Mouse (Mus musculus) ES-E14 (cell line): ENCODE measurements around the gene Ppm1g. TPM values are rescaled to one million over a fixed set of nuclear protein-coding genes. Genes with fewer than 3 reads are reported as not detected.

ENCODE experiments used
- DNase-seq: peaks from one replicate; pipeline ENCODE4 v3.0.0-alpha.2; 2013; ENCODE audit warnings: low read depth, low spot score
- H3K27ac ChIP-seq: 2 replicates; pipeline ENCODE4 v1.5.1; 2012; ENCODE audit warnings: low read depth, mild to moderate bottlenecking, low read length, moderate library complexity, mixed read lengths; ENCODE audit not compliant: poor library complexity, insufficient read depth, severe bottlenecking
- H3K36me3 ChIP-seq: 2 replicates; pipeline ENCODE4 v1.6.1; 2012; ENCODE audit warnings: mild to moderate bottlenecking, low read length, moderate library complexity, mixed read lengths; ENCODE audit not compliant: control insufficient read depth, poor library complexity, insufficient read depth, severe bottlenecking
- H3K4me1 ChIP-seq, 2 experiments: fragments of 150-350 bp in 1 of 2; sonication (generic) in 1 of 2; 2 replicates each; pipeline ENCODE4 v1.6.1; 2012; ENCODE audit warnings: low read length in 2 of 2, mild to moderate bottlenecking in 1 of 2, mixed read lengths in 1 of 2; ENCODE audit not compliant: control insufficient read depth in 2 of 2, insufficient read depth in 2 of 2, poor library complexity in 1 of 2
- H3K4me3 ChIP-seq, 2 experiments: fragments of 150-350 bp in 1 of 2; sonication (generic) in 1 of 2; 2 replicates each; pipeline ENCODE4 v1.5.1; 2012; ENCODE audit warnings: low read length in 2 of 2, low read depth in 1 of 2, mild to moderate bottlenecking in 1 of 2, mixed read lengths in 1 of 2; ENCODE audit not compliant: insufficient read depth in 1 of 2, poor library complexity in 1 of 2, severe bottlenecking in 1 of 2
- H3K9ac ChIP-seq: 2 replicates; pipeline ENCODE4 v1.6.1; 2012; ENCODE audit warnings: low read depth, mild to moderate bottlenecking, low read length, mixed read lengths; ENCODE audit not compliant: poor library complexity, insufficient read depth, severe bottlenecking
- H3K9me3 ChIP-seq: fragments of 150-350 bp; sonication (generic); 2 replicates; pipeline ENCODE4 v1.6.1; 2012; ENCODE audit warnings: low read depth, mild to moderate bottlenecking, low read length; ENCODE audit not compliant: control insufficient read depth, insufficient read depth
- CHD2 ChIP-seq: IDR thresholded peaks from 2 replicates; pipeline ENCODE4 v1.6.1; 2014; ENCODE audit warnings: mild to moderate bottlenecking, low read depth, low read length, inconsistent platforms
- HCFC1 ChIP-seq: IDR thresholded peaks from 2 replicates; pipeline ENCODE4 v1.6.1; 2012; ENCODE audit warnings: low read length, inconsistent platforms, borderline replicate concordance; ENCODE audit not compliant: insufficient read depth
- MAFK ChIP-seq: IDR thresholded peaks from 2 replicates; pipeline ENCODE4 v1.6.1; 2014; ENCODE audit warnings: mild to moderate bottlenecking, low read depth, low read length, inconsistent platforms; ENCODE audit not compliant: insufficient read depth
- ZC3H11A ChIP-seq: IDR thresholded peaks from 2 replicates; pipeline ENCODE4 v1.6.1; 2012; ENCODE audit warnings: low read depth, mild to moderate bottlenecking, inconsistent platforms, low read length, borderline replicate concordance
- ZNF384 ChIP-seq: IDR thresholded peaks from 2 replicates; pipeline ENCODE4 v1.6.1; 2012; ENCODE audit warnings: low read depth, low read length, inconsistent platforms
- in situ Hi-C, 2 experiments: fragments of 600-800 bp; cut with MboI; formaldehyde crosslinking; loops; one replicate each; pipeline ENCODE4 v1.15.1; 2025; ENCODE audit warnings: low sequenced_read_pairs in 2 of 2, inconsistent platforms in 1 of 2; ENCODE audit not compliant: unreplicated experiment in 2 of 2
- total RNA-seq: library from RNA; depleted of rRNA; stranded (reverse); fragments of 300-350 nt; gene quantifications from 2 replicates; pipeline ENCODE4 v1.2.3, GENCODE M21; 2012

Gene Ppm1g
- total RNA-seq, 1 experiment = 294 TPM

- DNase-seq = no peak
- H3K4me3 ChIP-seq = peak overlapping the region in 1 of 2 experiments; percentile 93; a peak in 2 of 4 replicates
- H3K27ac ChIP-seq = no peak overlapping the region
- H3K36me3 ChIP-seq = peaks cover 4% of the 10 kb centered on the region
- H3K9me3 ChIP-seq = no peaks in the 10 kb centered on the region
- TF ChIP-seq MAFK (no peak), ZNF384 (no peak), ZC3H11A (no peak), CHD2 (no peak), HCFC1 (no peak)
- H3K9ac ChIP-seq = no peak overlapping the region
- peaks cover 0 to 4% of the 10 kb centered on the region in 2 experiments; a peak in 1 of 4 replicates for H3K4me1 ChIP-seq
- in situ Hi-C loops = no loop called here
Measured at GRCm38 (mm10) chr5:31242191-31242590, 21.7 kb upstream of the Ppm1g start.

DNA sequence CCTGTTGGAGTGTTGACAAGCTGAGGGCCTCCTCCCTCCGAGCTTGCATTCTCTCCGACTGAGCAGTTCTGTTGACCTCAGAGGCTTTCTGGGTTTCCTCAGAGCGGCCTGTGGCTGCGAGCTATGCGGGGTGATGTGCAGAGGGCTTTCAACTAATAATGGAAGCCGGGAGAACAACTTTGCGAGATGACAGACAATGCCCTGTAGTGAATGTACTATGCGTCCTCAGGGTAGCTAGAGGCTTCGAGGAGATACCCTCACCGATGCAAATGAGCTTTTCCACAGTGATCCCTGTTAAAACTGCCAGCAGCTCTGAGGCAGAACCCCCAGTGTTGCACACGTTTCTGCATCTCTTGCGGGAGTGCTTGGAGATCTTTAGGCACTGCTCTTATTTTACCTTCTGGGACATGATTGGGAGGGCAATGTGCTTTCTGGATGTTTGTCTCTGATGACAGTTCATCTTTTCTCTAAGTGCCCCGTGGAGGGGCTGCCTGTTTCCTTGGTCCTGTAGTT is 21.1 kb upstream of the Ppm1g start:
- H3K27ac ChIP-seq = no peak overlapping the region
- DNase-seq = no peak

DNA sequence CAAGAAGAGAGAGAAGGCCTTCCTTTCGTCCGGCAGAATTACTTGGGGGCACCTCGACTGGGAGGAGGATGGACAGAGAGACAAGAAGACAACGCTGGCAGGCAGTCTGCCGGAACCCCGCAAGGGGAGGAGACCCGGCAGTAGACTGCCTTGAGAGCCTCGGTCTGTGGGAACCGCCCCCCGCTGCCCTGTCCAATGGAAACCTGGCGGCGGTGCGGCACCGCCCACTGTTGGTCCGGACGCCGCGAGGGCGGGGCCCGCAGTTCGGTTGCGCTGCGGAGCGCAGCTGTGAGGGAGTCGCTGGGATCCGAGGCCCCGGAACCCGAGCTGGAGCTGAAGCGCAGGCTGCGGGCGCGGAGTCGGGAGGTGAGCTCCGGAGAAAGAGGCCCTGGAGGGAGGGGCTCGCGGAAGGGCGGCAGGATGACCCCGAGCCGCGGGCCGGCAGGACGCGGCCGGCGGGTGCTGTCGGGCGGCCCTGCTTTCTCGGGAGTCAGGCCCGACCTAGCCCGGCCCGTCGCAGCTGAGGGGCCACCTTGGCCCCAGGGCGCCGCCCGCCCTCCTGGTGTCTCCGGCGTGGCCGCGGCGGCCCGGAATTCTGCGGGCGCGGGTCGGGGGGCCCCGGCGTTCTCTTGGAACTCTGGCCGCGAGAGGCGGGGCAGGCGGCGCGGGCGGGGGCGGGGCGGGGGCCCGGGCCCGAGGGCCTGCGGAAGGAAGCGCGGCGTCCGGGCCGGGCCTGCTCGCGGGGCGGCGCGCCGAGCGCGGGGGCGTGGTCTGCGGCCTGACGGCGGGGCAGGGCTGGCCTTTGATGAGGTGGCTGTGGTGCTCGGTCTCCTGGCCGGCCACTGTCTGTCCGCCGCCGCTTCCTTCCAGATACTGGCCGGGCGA is 20.4 kb upstream of the Ppm1g start, which contains the start of the genes Nrbp1 and Gm9970:
Gene Nrbp1, plus strand, starts transcription at position 228 of the 885 bp plus-strand sequence.
Gene Gm9970, minus strand, starts transcription at position 596 of the 885 bp plus-strand sequence.
- in situ Hi-C loops = no loop called here
- Histone ChIP-seq H3K4me1 (peaks cover 0 to 4% of the 10 kb centered on the region in 2 experiments; a peak in 1 of 4 replicates), H3K27ac (peak within 1 kb of the TSS; percentile 20; the same call in 1 of the 2 replicates), H3K4me3 (peak within 1 kb of the TSS; percentile 75 to 93), H3K36me3 (peaks cover 4% of the 10 kb centered on the region), H3K9ac (peak within 1 kb of the TSS; percentile 77), H3K9me3 (no peaks in the 10 kb centered on the region)
- TF ChIP-seq HCFC1 (0 out of 2 replicates have a peak, but pooled peaks have one; percentile 33), ZC3H11A (no peak)
- peak; percentile 89 for DNase-seq

More for the DNA sequence above, 21.1 kb upstream of the Ppm1g start:
- in situ Hi-C loops = no loop called here
- H3K36me3 ChIP-seq = peaks cover 4% of the 10 kb centered on the region
- no peaks in the 10 kb centered on the region for H3K9me3 ChIP-seq
- no peak for TF ChIP-seq ZC3H11A
- no peak for TF ChIP-seq HCFC1
- no peak for TF ChIP-seq ZNF384
- TF ChIP-seq CHD2 = no peak
- no peak for TF ChIP-seq MAFK
- peak overlapping the region; percentile 75 to 93 for H3K4me3 ChIP-seq
- peaks cover 0 to 4% of the 10 kb centered on the region in 2 experiments; a peak in 1 of 4 replicates for H3K4me1 ChIP-seq
- H3K9ac ChIP-seq = peak overlapping the region; percentile 61; the same call in 1 of the 2 replicates

- no peak overlapping the region for H3K9ac ChIP-seq
- no peaks in the 10 kb centered on the region for H3K36me3 ChIP-seq
- H3K9me3 ChIP-seq = no peaks in the 10 kb centered on the region
- H3K4me1 ChIP-seq = no peaks in the 10 kb centered on the region
- no peak overlapping the region for H3K4me3 ChIP-seq
- DNase-seq = no peak
- in situ Hi-C loops = no loop called here
- TF ChIP-seq CHD2 (no peak), MAFK (no peak), ZC3H11A (no peak), ZNF384 (no peak), HCFC1 (no peak)
- H3K27ac ChIP-seq = no peak overlapping the region
Measured at GRCm38 (mm10) chr5:31226641-31227040, 6.2 kb upstream of the Ppm1g start.
